Mouse (Mus musculus) brain, embryonic 14.5 days (tissue): ENCODE results near the gene Slc7a1. TPM values are rescaled to one million over a fixed set of nuclear protein-coding genes. Genes with fewer than 3 reads are reported as not detected.

Experiments used
- DNase-seq: peaks from one replicate; pipeline ENCODE4 v3.0.0-alpha.2; 2011; ENCODE audit warnings: low read depth
- CTCF ChIP-seq: fragments of 200-500 bp; IDR thresholded peaks from 2 replicates; pipeline ENCODE4 v1.5.1; 2012; ENCODE audit warnings: inconsistent platforms, mild to moderate bottlenecking, moderate library complexity, borderline replicate concordance; ENCODE audit not compliant: insufficient read depth, insufficient read length; ENCODE audit errors: extremely low read depth
- POLR2A ChIP-seq: fragments of 200-500 bp; IDR thresholded peaks from 2 replicates; pipeline ENCODE4 v1.6.1; 2012; ENCODE audit warnings: mild to moderate bottlenecking, inconsistent platforms, borderline replicate concordance; ENCODE audit not compliant: poor library complexity, insufficient read depth, insufficient read length, severe bottlenecking; ENCODE audit errors: extremely low read depth
- polyA plus RNA-seq: library from polyadenylated mRNA; depleted of rRNA; stranded (reverse); fragments of >200 nt; gene quantifications from 2 replicates; pipeline ENCODE4 v1.2.3, GENCODE M21; 2012; rRNA removed

The Slc7a1 gene
- polyA plus RNA-seq: 11.5 and 24.3 TPM in 2 replicates

- DNase-seq: peak; percentile 90
- TF ChIP-seq POLR2A: peak; percentile 49; the same call in 1 of the 2 replicates
- no peak for TF ChIP-seq CTCF
Measured at GRCm38 (mm10) chr5:148399660-148400443, at the start of gene Slc7a1. TSS of gene Slc7a1 (minus strand) at chr5:148399904.

GRCm38 (mm10) chr5:148444974-148445373, 45.3 kb upstream of the Slc7a1 start:
- DNase-seq: no peak
- no peak for TF ChIP-seq POLR2A
- peak; percentile 28; the same call in 1 of the 2 replicates for TF ChIP-seq CTCF

DNA sequence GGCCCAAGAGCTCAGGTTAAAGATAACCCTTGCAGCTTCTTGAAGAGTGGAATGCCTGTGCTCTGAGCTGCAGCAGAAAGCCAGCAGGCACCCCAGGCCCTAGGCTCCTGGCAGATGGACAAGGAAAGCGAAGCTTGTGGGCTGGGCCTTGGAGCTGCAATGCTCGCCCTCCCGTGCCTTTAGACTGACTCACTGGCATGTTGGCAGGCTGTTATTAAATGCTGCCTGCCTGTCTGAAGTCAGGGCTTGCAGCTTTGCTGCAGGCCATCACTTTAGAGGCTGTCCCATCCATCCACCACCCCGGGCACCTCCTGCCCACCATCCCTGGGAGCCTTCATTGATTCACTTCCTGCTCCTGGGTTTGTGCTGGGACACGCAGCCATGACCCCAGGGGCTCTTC, 44.0 kb upstream of the Slc7a1 start:
- peak; percentile 47 for DNase-seq
- TF ChIP-seq POLR2A (no peak), CTCF (no peak)

- TF ChIP-seq POLR2A (no peak), CTCF (no peak)
- DNase-seq: no peak
Measured at GRCm38 (mm10) chr5:148435660-148436059, 36.0 kb upstream of the Slc7a1 start.

DNA sequence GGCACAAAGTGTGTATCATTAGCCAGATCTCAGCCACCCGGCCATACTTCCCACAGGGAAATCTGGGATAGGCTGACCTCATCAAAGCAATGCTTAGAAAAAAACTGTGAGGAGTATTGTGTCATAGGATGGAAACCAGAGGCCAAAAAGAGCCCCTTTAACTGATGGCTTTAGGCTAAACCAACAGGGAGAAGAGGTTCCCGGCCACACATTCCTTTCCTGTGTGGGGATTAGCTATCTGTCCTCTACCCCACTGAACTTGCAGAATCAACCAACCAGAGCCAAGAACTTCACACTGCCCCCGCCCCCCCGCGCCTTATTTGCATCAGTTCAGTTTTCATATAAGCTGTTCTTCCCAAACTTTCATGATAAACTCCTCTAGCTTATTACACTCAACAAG, 32.4 kb upstream of the Slc7a1 start:
- TF ChIP-seq POLR2A: no peak
- TF ChIP-seq CTCF: no peak
- no peak for DNase-seq

DNA sequence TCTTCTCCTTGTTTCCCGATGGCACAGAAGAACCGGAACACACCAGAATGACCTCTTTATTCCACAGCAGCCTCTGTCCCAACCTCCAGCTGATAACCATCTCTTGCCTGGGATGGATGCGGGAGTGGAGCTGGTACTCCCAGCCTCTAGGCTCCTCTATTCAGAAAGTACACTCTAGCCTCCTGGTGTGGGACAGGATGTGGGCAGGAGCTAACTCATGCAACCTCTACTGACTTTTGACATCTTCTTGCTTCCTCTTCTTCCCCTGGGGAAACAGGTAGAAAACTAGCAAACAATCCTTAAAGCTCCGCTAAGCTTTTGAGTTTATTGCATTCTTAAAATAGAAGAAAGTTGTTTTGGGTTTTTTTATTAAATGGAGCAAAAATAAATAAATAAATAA, 29.1 kb upstream of the Slc7a1 start:
- DNase-seq: no peak
- TF ChIP-seq POLR2A (no peak), CTCF (no peak)

GRCm38 (mm10) chr5:148425136-148425535, 25.4 kb upstream of the Slc7a1 start:
- TF ChIP-seq CTCF: no peak
- TF ChIP-seq POLR2A: no peak
- no peak for DNase-seq

GRCm38 (mm10) chr5:148421326-148421725, 21.6 kb upstream of the Slc7a1 start:
- no peak for TF ChIP-seq POLR2A
- TF ChIP-seq CTCF: no peak
- no peak for DNase-seq

- no peak for TF ChIP-seq CTCF
- TF ChIP-seq POLR2A: no peak
- DNase-seq: peak; percentile 79
Measured at GRCm38 (mm10) chr5:148419112-148419526, 19.4 kb upstream of the Slc7a1 start.

DNA sequence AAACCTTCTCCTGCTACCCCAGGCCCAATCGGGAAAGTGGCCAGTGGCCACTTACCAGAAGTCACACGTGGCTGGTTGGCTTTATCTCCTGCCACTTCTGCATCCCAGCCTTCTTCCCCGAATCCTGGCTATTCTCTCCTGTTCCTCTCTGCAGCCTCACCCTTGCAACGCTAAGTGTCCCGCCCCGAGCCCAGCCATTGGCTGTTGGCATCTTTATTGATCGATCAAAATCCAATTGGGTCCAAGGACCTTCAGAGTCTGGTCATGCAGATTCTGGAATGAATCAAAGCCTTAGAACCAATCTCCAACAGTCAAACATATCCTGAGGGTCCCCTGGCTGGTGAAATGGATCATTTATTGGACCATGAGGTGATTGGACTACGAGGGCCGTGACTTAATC, 18.7 kb upstream of the Slc7a1 start:
- TF ChIP-seq POLR2A (no peak), CTCF (no peak)
- no peak for DNase-seq

- TF ChIP-seq POLR2A (no peak), CTCF (no peak)
- DNase-seq: no peak
Measured at GRCm38 (mm10) chr5:148417756-148418155, 18.1 kb upstream of the Slc7a1 start.

- no peak for DNase-seq
- no peak for TF ChIP-seq POLR2A
- TF ChIP-seq CTCF: no peak
Measured at GRCm38 (mm10) chr5:148416461-148416860, 16.8 kb upstream of the Slc7a1 start.

GRCm38 (mm10) chr5:148414233-148414632, 14.5 kb upstream of the Slc7a1 start:
- TF ChIP-seq POLR2A: no peak
- no peak for DNase-seq
